Mouse (Mus musculus) liver, adult 2 months (tissue): ENCODE results near the gene Tenm2.

Source experiments
- CTCF ChIP-seq: fragments of 200-500 bp; IDR thresholded peaks from 2 replicates; pipeline ENCODE4 v1.5.1; 2011; ENCODE audit warnings: low read depth, low read length, control low read depth
- POLR2A ChIP-seq: fragments of 200-500 bp; IDR thresholded peaks from 2 replicates; pipeline ENCODE4 v1.6.1; 2011; ENCODE audit warnings: low read length, control low read depth; ENCODE audit not compliant: insufficient read depth; ENCODE audit errors: extremely low read depth

DNA sequence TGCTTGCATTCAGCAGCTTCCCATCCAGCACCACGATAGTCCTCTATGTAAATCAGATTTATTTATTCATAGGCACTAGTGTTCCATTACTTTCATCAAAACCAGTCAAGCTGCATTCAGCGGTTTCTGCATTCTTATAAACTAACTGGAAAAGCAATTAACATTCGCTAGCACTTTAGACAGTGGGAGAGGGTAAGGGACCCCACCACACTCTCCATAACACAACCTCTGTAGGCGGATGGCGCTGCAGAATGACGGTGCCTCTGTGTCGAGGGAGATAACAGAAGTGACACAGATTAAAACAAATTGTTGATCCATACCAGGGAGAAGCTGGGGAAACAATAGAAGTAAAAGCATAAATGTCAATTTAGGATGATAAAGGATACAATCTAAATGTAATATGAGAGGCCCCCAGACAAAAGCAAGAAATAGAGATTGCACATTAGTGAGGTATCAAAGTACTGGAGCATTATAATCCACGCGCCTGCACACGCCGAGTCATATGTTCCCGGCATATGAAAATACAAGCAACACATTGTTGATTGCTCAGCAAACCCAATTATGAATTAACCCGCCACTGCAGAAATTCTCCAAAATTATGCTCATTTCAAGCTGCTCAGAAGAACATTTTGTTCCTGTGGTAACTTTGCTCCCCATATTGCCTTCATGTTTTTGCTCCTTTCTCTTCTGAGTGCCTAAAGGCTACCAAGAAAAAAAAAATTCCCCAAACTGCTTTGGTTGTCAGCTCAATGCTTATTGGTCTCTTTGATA, 904.2 kb downstream of the Tenm2 start:
- TF ChIP-seq CTCF (no peak), POLR2A (no peak)
